Mouse (Mus musculus) hindbrain, embryonic 10.5 days (tissue): ENCODE measurements around the gene Elk4. TPM values are rescaled to one million over a fixed set of nuclear protein-coding genes. Genes with fewer than 3 reads are reported as not detected.

Experiments used
- DNase-seq: peaks from one replicate; pipeline ENCODE4 v3.0.0-alpha.2; 2017; ENCODE audit warnings: low spot score
- H3K27ac ChIP-seq: fragments of 300-500 bp; sonication (generic); 2 replicates; pipeline ENCODE4 v1.5.1; 2016; ENCODE audit warnings: mild to moderate bottlenecking, moderate library complexity
- H3K27me3 ChIP-seq: fragments of 300-500 bp; sonication (generic); 2 replicates; pipeline ENCODE4 v1.6.1; 2016; ENCODE audit warnings: mild to moderate bottlenecking; ENCODE audit not compliant: poor library complexity, insufficient read depth, severe bottlenecking
- H3K36me3 ChIP-seq: fragments of 300-500 bp; sonication (generic); 2 replicates; pipeline ENCODE4 v1.6.1; 2016; ENCODE audit warnings: mild to moderate bottlenecking, moderate library complexity
- H3K4me1 ChIP-seq: fragments of 300-500 bp; sonication (generic); replicated peaks from 2 replicates; pipeline ENCODE4 v1.6.1; 2016; ENCODE audit warnings: mild to moderate bottlenecking
- H3K4me3 ChIP-seq: fragments of 300-500 bp; sonication (generic); 2 replicates; pipeline ENCODE4 v1.5.1; 2016; ENCODE audit warnings: mild to moderate bottlenecking, moderate library complexity
- H3K9me3 ChIP-seq: fragments of 300-500 bp; sonication (generic); 2 replicates; pipeline ENCODE4 v1.6.1; 2016; ENCODE audit warnings: mild to moderate bottlenecking, moderate library complexity
- WGBS: fragments of 180-500 bp; shearing (Covaris S2); methylation state at CpG from one replicate; pipeline ENCODE4 v1.1.7; 2016; 5-methylcytosine and 5-hydroxymethylcytosine counted together
- polyA plus RNA-seq: library from polyadenylated mRNA; unstranded; fragments of >200 nt; fragmentation: Nextera tagmentation; extraction: Ambion mirVana; gene quantifications from 2 replicates; pipeline ENCODE4 v1.2.1, GENCODE M21; 2016

The Elk4 gene
- polyA plus RNA-seq, 1 experiment from 2014 or later: 12.9 TPM

DNA sequence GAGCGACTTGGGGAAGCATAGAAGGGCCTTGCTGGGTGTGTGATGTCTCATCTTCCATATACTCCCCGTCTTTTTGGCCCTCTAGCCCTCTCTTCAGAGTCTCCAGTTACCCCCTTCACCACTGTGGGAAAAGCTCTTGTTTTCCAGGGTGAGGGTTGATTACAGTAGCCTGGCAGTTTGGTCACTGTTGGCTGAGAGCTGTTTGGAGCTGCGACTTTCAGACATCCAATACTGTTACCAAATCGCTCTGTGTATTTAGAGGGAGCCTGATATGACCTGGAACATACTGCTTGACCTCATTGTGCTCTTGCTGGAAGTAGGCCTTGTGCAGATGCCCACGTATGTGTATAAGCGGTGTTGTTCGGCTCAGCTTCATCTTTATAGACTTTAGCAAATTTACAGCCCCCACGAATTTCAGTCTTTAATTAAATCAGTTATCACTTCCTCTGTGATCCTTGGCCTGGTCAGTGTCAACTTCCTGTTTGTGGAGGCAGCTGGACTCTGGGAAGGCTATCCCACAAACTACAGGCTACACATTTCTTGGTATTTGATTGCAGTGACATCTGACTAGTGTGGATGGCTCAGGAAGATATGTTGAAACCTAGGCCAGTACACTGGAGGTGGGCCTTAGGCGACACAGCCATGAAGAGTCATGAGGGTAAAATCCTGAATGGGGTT is 17.2 kb upstream of the Elk4 start:
- Histone ChIP-seq H3K36me3 (no peaks in the 10 kb centered on the region), H3K27ac (no peak overlapping the region), H3K4me1 (0 out of 2 replicates have a peak, but pooled peaks cover 4% of the 10 kb centered on the region), H3K4me3 (no peak overlapping the region), H3K27me3 (no peaks in the 10 kb centered on the region), H3K9me3 (no peaks in the 10 kb centered on the region)
- 88% methylated on average over 9 of the region's 9 CpGs for WGBS
- no peak for DNase-seq

DNA sequence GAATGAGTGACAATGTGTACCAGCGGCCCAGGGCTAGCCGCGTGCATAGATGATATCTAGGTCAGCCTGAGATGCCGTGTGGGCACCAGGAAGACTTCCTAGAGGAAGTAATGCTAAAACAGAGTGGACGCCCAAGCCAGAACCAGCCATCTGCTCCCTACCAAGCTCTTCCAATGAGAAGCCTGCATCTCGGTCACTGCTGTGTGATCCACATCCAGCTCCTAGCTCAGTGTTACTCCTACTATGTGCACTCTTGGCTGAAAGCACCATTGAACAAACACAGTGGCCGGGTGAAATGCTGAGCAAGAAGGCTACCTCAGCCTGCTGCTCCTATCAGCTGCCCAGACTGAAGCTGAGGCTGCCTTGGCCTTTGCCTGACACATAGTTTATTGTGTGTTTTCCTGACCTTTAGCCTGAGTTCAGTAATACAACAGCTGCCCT is 14.8 kb upstream of the Elk4 start:
- no peaks in the 10 kb centered on the region for H3K27me3 ChIP-seq
- WGBS: 85% methylated on average over 7 of the region's 7 CpGs
- H3K36me3 ChIP-seq: no peaks in the 10 kb centered on the region
- no peaks in the 10 kb centered on the region for H3K9me3 ChIP-seq
- DNase-seq: no peak
- H3K4me3 ChIP-seq: no peak overlapping the region
- no peak overlapping the region for H3K27ac ChIP-seq
- H3K4me1 ChIP-seq: 0 out of 2 replicates have a peak, but pooled peaks cover 4% of the 10 kb centered on the region

DNA sequence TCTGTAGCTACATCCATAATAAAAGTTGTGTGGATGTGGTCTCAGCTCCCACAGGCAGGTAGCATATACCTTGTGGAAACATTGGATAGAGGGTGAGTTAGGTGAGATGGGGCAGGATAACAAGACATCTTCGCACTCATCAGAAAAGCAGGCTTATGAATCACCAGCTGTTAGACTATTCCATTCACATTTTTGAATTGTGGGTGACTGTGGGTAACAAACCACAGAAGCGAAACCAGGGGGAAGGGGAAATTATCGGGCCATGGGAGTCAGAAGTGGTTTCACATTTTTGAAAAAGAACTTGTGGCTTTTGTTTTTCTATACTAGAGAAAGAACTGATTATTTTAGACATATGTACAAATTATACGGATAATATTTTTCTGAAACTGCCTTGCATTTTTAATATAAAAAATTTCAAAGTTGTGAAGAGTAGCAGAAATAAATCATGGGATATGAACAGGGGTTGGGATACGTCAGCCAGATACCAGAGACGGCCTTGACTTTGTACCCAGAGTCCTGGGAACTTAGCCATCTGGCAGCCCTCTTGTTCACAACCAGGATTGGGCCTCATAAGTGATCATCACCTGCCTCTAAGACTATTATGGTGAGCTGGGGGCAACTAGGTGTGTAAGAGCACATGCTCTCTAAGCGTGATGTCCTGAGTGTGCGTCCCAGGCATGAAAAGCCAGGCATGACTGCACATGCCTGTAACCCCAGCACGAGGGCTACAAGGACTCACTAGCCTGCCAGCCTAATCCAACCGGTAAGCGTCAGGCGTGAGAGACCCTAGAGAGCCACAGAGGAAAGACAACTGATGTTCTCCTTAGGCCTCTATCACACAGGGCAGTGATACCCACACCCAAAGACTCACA is 14.0 kb upstream of the Elk4 start:
- no peak overlapping the region for H3K27ac ChIP-seq
- no peaks in the 10 kb centered on the region for H3K9me3 ChIP-seq
- WGBS: 86% methylated on average over 12 of the region's 12 CpGs
- no peaks in the 10 kb centered on the region for H3K36me3 ChIP-seq
- 0 out of 2 replicates have a peak, but pooled peaks cover 4% of the 10 kb centered on the region for H3K4me1 ChIP-seq
- no peak for DNase-seq
- no peaks in the 10 kb centered on the region for H3K27me3 ChIP-seq
- no peak overlapping the region for H3K4me3 ChIP-seq

DNA sequence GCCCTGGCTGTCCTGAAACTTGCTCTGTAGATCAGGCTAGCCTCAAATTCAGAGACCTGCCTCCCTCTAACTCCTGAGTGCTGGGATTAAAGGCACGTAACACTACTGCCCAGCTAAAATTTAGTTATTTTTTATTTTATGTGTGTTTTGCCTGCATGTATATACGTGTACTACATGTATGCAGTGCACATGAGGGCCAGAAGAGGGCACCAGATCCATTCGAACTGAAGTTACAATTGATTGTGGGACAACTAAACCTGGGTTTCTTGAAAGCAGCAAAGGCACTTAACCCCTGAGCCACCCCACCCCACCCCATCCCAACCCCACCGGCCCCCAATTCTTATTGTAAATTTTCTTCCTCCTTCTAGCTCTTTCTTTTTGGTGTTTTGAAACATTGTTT is 12.3 kb upstream of the Elk4 start:
- 0 out of 2 replicates have a peak, but pooled peaks cover 4% of the 10 kb centered on the region for H3K4me1 ChIP-seq
- WGBS: 28% methylated on average over 4 of the region's 4 CpGs
- no peaks in the 10 kb centered on the region for H3K9me3 ChIP-seq
- no peaks in the 10 kb centered on the region for H3K27me3 ChIP-seq
- no peak overlapping the region for H3K27ac ChIP-seq
- no peak overlapping the region for H3K4me3 ChIP-seq
- DNase-seq: peak; percentile 59
- H3K36me3 ChIP-seq: no peaks in the 10 kb centered on the region

DNA sequence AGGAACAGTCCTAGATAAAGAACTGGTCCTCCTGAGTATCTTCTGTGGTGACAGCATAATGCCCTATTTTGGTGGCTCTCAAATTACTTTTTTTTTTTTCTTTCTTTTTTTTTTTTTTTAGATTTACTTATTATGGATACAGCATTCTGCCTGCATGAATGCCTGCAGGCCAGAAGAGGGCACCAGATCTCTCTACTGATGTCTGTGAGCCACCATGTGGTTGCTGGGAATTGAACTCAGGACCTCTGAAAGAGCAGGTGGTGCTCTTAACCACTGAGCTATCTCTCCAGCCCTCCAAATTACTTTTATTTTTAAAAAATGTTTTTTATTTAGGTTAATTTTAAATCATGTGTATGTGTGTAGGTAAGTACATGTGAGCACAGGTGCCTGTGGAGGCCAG is 6.9 kb upstream of the Elk4 start:
- Histone ChIP-seq H3K4me1 (no peaks in the 10 kb centered on the region), H3K27me3 (no peaks in the 10 kb centered on the region), H3K9me3 (no peaks in the 10 kb centered on the region), H3K36me3 (no peaks in the 10 kb centered on the region), H3K4me3 (no peak overlapping the region), H3K27ac (no peak overlapping the region)
- DNase-seq: no peak

DNA sequence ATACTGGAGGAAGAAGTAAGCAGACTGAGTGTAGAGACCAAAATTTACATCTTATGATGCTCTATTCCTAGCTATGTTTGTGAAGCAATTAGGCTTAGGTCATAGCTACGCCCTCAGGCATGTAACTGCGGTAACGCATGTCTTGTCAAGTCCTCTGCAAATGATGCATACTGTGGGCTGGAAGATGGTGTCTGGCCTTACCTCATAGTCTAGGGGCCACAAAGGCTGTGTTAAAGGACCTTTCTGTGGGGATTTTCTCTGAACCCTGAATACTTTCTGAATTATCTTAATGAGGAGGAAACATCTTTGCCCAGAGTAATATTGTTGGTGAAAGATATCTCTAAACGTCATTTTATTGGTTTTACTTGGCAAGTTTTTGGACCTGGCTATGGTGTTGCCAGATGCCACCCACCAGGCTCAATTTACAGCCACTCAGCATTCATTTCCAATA is 5.5 kb upstream of the Elk4 start:
- Histone ChIP-seq H3K9me3 (no peaks in the 10 kb centered on the region), H3K36me3 (no peaks in the 10 kb centered on the region), H3K4me1 (peaks cover 4% of the 10 kb centered on the region; the same call in 1 of the 2 replicates), H3K4me3 (no peak overlapping the region), H3K27me3 (no peaks in the 10 kb centered on the region), H3K27ac (no peak overlapping the region)
- no peak for DNase-seq
- WGBS: 78% methylated on average over 4 of the region's 4 CpGs

DNA sequence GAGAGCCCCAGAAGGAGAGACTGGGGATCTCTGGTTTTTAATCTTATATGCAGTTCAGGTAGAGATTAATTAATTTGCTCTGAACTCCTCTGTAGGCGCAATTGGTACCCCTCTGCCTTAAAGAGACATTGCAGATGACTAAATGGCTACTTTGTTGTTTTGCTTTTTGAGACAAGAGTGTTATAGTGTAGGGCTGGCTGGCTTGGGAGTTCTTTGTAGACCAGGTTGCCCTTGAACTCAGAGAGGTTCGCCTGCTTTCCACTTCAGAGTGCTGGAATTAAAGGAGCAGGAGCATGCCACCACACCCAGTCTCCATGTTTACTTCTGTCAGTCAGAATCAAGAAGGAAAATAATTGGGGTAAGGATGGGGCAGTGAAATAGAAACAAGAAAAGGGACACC is 4.3 kb upstream of the Elk4 start:
- Histone ChIP-seq H3K27ac (no peak overlapping the region), H3K4me1 (peaks cover 7% of the 10 kb centered on the region; the same call in 1 of the 2 replicates), H3K9me3 (no peaks in the 10 kb centered on the region), H3K4me3 (no peak overlapping the region), H3K27me3 (no peaks in the 10 kb centered on the region), H3K36me3 (no peaks in the 10 kb centered on the region)
- no peak for DNase-seq
- WGBS: 63% methylated on average over 2 of the region's 2 CpGs

DNA sequence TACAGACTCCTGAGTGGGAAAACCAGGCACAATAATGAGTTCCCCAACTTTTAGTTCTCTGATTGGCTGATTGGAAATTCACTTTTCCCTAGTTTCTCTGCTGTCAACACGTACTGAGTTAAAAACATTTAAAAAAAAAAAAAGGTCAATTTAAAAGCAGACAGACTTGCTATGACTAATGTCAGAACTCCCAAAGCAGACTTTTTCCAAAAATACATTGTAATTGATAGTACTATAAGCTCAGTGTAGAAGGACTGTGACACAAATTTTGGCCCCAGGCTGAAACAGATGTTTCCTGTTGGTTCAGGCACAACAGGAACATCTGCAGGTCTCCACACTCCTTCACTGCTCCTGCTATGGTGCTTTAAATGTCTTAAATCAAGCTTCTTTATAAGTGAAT is 3.6 kb upstream of the Elk4 start:
- no peaks in the 10 kb centered on the region for H3K27me3 ChIP-seq
- H3K36me3 ChIP-seq: no peaks in the 10 kb centered on the region
- no peaks in the 10 kb centered on the region for H3K9me3 ChIP-seq
- H3K4me3 ChIP-seq: no peak overlapping the region
- no peak for DNase-seq
- 71% methylated on average over 1 of the region's 1 CpGs for WGBS
- no peak overlapping the region for H3K27ac ChIP-seq
- peaks cover 14% of the 10 kb centered on the region for H3K4me1 ChIP-seq

DNA sequence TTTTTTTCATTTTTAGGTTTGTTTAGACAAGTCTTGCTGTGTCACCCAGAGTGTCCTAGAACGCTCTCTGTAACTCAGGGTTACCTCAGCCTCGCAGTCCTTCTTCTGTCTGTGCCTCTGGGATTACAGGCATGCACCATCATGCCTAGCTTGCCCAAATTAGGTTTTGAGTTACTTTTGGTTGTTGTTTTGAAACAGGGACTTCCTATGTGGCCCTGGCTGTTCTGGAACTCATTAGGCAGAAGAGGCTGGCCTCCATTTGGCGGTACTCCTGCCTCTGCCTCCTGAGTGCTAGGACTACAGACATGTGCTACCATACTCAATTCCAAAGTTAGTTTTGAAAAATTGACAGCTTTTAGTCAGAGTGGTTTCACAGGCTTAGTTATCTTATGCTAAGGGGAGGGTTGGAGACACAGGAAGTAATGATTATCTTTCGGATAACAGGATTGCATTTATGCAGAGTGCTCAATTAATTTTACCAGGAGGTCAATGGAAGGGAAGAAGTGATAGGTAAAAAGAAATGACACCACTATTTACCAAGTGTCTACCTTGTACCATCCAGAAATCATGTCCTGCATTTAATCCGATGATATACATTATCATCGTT is 2.7 kb upstream of the Elk4 start:
- Histone ChIP-seq H3K27me3 (no peaks in the 10 kb centered on the region), H3K4me1 (peaks cover 22% of the 10 kb centered on the region), H3K27ac (no peak overlapping the region), H3K4me3 (no peak overlapping the region), H3K9me3 (no peaks in the 10 kb centered on the region), H3K36me3 (no peaks in the 10 kb centered on the region)
- WGBS: 82% methylated on average over 6 of the region's 6 CpGs
- no peak for DNase-seq

DNA sequence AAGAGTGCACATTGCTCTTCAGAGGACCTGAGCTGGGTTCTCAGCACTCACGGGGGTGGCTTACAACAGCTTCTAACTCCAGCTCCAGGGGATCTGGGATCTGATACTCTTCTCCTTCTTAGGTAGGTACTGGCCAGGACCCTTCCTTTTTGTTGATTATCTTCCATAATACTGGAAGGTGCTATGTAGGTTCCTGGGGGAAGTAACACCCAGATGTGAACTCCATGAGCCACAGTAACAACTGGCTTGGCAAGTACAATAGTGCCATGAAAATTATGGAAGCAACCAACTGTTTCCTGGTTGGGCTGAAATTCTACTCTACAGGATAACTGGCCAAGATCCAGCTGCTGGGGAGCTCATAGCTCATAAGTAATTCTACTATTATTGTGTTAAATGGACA is 1.9 kb upstream of the Elk4 start:
- Histone ChIP-seq H3K4me1 (peaks cover 27% of the 10 kb centered on the region), H3K4me3 (no peak overlapping the region), H3K9me3 (no peaks in the 10 kb centered on the region), H3K27me3 (no peaks in the 10 kb centered on the region), H3K27ac (no peak overlapping the region), H3K36me3 (no peaks in the 10 kb centered on the region)
- DNase-seq: no peak
- WGBS: 82% methylated on average over 1 of the region's 1 CpGs

DNA sequence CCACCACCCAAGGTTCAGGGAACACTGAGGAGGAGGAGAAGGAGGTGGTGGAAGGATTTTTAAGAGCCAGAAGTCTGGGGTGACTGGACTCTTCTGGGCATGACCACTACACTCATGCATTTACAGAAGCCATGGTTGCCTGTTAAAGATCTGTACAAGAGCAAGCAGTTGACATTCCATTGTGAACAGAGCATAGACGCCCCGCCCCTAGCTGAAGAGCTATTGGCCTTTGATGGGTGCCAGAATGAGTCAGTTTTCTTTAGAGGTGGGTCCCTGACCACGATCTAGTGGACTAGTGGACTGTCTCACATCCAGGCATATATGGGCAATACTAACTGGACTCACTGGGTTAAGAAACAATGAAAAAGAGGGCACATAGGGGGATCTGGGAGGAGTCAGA is 1.4 kb upstream of the Elk4 start:
- Histone ChIP-seq H3K4me3 (no peak overlapping the region), H3K4me1 (peaks cover 29% of the 10 kb centered on the region), H3K9me3 (no peaks in the 10 kb centered on the region), H3K27me3 (no peaks in the 10 kb centered on the region), H3K36me3 (no peaks in the 10 kb centered on the region), H3K27ac (no peak overlapping the region)
- WGBS: 86% methylated on average over 3 of the region's 3 CpGs
- no peak for DNase-seq

DNA sequence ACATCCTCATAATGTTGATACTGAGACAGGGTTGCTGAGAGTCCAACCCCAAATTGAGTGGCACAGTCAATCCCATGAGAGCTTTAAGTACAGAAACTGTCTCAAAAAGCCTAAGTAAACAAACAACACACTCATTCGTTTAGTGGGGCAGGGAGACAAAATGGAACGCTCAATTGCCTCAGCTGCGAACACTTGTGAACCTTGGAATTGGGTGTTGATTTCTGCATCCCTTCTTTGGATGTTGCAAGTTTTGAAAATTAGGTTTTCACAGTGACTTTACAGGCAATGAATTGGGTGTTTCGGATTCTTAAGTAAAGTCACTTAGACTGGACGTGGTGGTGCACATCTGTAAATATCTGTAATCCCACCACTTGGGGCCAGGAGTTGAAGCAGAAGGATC is 686 bp upstream of the Elk4 start:
- Histone ChIP-seq H3K36me3 (0 out of 2 replicates have a peak, but pooled peaks cover 2% of the 10 kb centered on the region), H3K4me1 (peaks cover 29% of the 10 kb centered on the region), H3K27me3 (no peaks in the 10 kb centered on the region), H3K27ac (no peak overlapping the region), H3K9me3 (no peaks in the 10 kb centered on the region), H3K4me3 (peak overlapping the region; percentile 90)
- 35% methylated on average over 5 of the region's 5 CpGs for WGBS
- DNase-seq: no peak
